Mouse (Mus musculus) layer of hippocampus, postnatal 36 days (tissue): ENCODE data around the gene Cyp4f40. TPM values are rescaled to one million over a fixed set of nuclear protein-coding genes. Genes with fewer than 3 reads are reported as not detected.
"Not testable (repeated sequence)": the region's sequence is repeated elsewhere in the genome, so short reads cannot be mapped to it uniquely, and the experiment has no call there.

Experiments used
- DNase-seq, 2 experiments: peaks; one replicate each; pipeline ENCODE4 v3.0.0; 2022
- total RNA-seq, 2 experiments: library from RNA; stranded (reverse); gene quantifications; 2 replicates each; pipeline ENCODE4 v1.2.3; 2021

The Cyp4f40 gene
- total RNA-seq, 2 experiments from 2014 or later, result not detected

DNA sequence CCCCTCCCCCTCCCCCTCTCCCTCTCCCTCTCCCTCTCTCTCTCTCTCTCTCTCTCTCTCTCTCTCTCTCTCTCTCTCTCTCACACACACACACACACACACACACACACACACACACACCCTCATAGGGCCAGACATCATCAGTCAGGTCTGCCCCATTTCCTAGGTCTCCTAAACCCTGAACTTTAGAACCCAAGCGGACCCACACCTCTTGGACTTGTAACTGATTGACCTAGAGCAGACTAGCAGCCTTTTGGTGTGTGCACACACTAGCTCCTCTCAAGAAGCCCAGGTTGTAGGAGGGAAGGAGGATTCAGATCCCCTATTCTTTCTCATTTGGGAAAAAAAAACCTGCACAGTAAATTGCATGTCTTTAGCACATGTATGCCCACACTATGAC is 63.5 kb downstream of the Cyp4f40 start:
- not testable (repeated sequence) for DNase-seq

DNA sequence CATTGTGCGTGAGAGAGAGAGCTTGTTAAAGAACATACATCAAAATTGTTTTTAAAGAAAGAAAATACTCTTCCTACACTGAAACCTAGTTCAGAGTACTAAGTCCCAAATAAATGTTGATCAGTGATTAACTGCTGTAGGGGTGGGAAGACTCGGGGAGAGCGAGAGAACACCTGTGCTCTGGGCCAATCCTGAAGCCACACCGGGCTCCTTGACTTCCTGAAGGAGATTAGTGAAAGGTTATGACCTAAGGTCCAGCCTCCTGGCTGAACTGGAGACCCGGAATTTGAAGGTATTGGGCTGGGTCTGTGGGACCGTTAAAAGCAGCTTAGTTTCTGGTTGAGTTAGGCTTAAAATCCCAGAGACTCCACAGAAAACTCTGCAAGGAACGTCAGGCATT is 64.1 kb downstream of the Cyp4f40 start:
- DNase-seq, result no peak

DNA sequence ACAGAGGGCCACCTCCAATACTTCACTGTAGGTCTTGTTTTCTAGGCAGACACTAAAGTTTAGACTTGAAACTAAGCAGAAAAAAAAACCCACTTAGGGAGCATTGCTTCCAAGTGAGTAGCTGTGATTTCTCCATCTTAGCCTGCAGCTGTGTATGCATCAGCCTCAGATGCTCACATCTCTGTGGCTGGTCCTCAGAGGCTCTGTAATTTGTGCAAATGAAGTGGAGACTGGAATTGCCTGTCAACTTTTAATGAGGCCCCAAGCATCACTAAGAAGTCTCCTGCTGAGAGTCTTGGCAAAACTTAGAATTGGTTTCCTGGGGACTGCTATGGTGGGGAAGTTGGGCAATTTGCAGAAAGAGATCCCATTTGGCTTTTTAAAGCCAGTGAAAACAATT is 67.7 kb downstream of the Cyp4f40 start:
- DNase-seq, result not testable (repeated sequence)

Other genes starting within 250 kb of the Cyp4f40 start
- gene Pglyrp2, start 234.7 kb upstream of the Cyp4f40 start, total RNA-seq, result not detected
- not detected for gene Cyp4f39, start 206.2 kb upstream of the Cyp4f40 start, total RNA-seq
- gene Cyp4f17, start 152.8 kb upstream of the Cyp4f40 start, total RNA-seq, result 1 to 10 TPM; 4.6 to 5.0 TPM
- 1 to 10 TPM; 5.6 to 6.0 TPM for gene Cyp4f16, start 122.3 kb upstream of the Cyp4f40 start, total RNA-seq
- gene Cyp4f37, start 37.6 kb upstream of the Cyp4f40 start, total RNA-seq, result not detected
- gene Cyp4f15, start 26.7 kb downstream of the Cyp4f40 start, total RNA-seq, result 10 to 100 TPM; 16.7 to 20.8 TPM
- gene Zfp871, start 129.4 kb downstream of the Cyp4f40 start, total RNA-seq, result 100 to 1,000 TPM in 1 of 2 experiments, 10 to 100 TPM in 1; 98.6 to 106 TPM
- gene Zfp811, start 151.0 kb downstream of the Cyp4f40 start, total RNA-seq, result 1 to 10 TPM; 7.0 to 7.9 TPM
- 10 to 100 TPM; 32.0 to 33.8 TPM for gene Zfp799, start 171.4 kb downstream of the Cyp4f40 start, total RNA-seq
- gene Zfp870, start 232.7 kb downstream of the Cyp4f40 start, total RNA-seq, result 10 to 100 TPM in 1 of 2 experiments, 1 to 10 TPM in 1; 7.6 to 11.5 TPM